Mouse (Mus musculus) thymus, adult 2 months (tissue): Measurements from ENCODE around the gene Gm45337. TPM values are rescaled to one million over a fixed set of nuclear protein-coding genes. Genes with fewer than 3 reads are reported as not detected.
"Not testable (repeated sequence)": the region's sequence is repeated elsewhere in the genome, so short reads cannot be mapped to it uniquely, and the experiment has no call there.

ENCODE experiments used
- DNase-seq: peaks from one replicate; pipeline ENCODE4 v3.0.0; 2021
- H3K27ac ChIP-seq: fragments of 200-500 bp; 2 replicates; pipeline ENCODE4 v1.5.1; 2012; ENCODE audit warnings: low read length, control low read depth; ENCODE audit not compliant: control insufficient read depth, insufficient read depth
- H3K27me3 ChIP-seq: fragments of 200-500 bp; 2 replicates; pipeline ENCODE4 v1.6.1; 2012; ENCODE audit warnings: mild to moderate bottlenecking, low read length, moderate library complexity, mixed read lengths; ENCODE audit not compliant: control insufficient read depth, insufficient read depth
- H3K36me3 ChIP-seq: fragments of 200-500 bp; 2 replicates; pipeline ENCODE4 v1.6.1; 2012; ENCODE audit warnings: mild to moderate bottlenecking, low read length, moderate library complexity; ENCODE audit not compliant: control insufficient read depth, insufficient read depth
- H3K4me1 ChIP-seq: fragments of 200-500 bp; replicated peaks from 2 replicates; pipeline ENCODE4 v1.6.1; 2012; ENCODE audit warnings: low read length; ENCODE audit not compliant: control insufficient read depth, insufficient read depth
- H3K4me3 ChIP-seq: fragments of 200-500 bp; 2 replicates; pipeline ENCODE4 v1.5.1; 2012; ENCODE audit warnings: mild to moderate bottlenecking, low read length, control low read depth, moderate library complexity; ENCODE audit not compliant: control insufficient read depth, insufficient read depth
- CTCF ChIP-seq: fragments of 200-500 bp; IDR thresholded peaks from 2 replicates; pipeline ENCODE4 v1.5.1; 2012; ENCODE audit warnings: mild to moderate bottlenecking, control low read depth, low read length, moderate library complexity, borderline replicate concordance; ENCODE audit not compliant: control insufficient read depth, poor library complexity, insufficient read depth; ENCODE audit errors: extremely low read depth
- POLR2A ChIP-seq: fragments of 200-500 bp; IDR thresholded peaks from 2 replicates; pipeline ENCODE4 v1.6.1; 2012; ENCODE audit warnings: mild to moderate bottlenecking, low read length, control low read depth, moderate library complexity; ENCODE audit not compliant: control insufficient read depth, poor library complexity, insufficient read depth; ENCODE audit errors: extremely low read depth
- WGBS: fragments of 180-500 bp; shearing (Covaris S2); methylation state at CpG from one replicate; pipeline ENCODE4 v1.1.7; 2018; 5-methylcytosine and 5-hydroxymethylcytosine counted together
- polyA plus RNA-seq: library from polyadenylated mRNA; depleted of rRNA; stranded (reverse); fragments of >200 nt; gene quantifications from 2 replicates; pipeline ENCODE4 v1.2.3, GENCODE M21; 2012; rRNA removed

Gm45337 gene
- not detected in 2 replicates for polyA plus RNA-seq

- no peak within 1 kb of the TSS for H3K27ac ChIP-seq
- H3K27me3 ChIP-seq = no peaks in the 10 kb centered on the region
- no peak for TF ChIP-seq POLR2A
- no peak within 1 kb of the TSS for H3K4me3 ChIP-seq
- 97% methylated on average over 1 of the region's 1 CpGs for WGBS
- no peaks in the 10 kb centered on the region for H3K4me1 ChIP-seq
- no peaks in the 10 kb centered on the region for H3K36me3 ChIP-seq
- DNase-seq = no peak
Measured at GRCm38 (mm10) chr7:142144507-142144906, at the start of gene Gm45337. TSS of gene Gm45337 (minus strand) at chr7:142144607.

- H3K27me3 ChIP-seq = no peaks in the 10 kb centered on the region
- H3K4me3 ChIP-seq = no peak within 1 kb of the TSS
- H3K4me1 ChIP-seq = no peaks in the 10 kb centered on the region
- DNase-seq = no peak
- TF ChIP-seq CTCF (no peak), POLR2A (no peak)
- H3K27ac ChIP-seq = no peak within 1 kb of the TSS
- H3K36me3 ChIP-seq = no peaks in the 10 kb centered on the region
- 48% methylated on average over 2 of the region's 2 CpGs for WGBS
Measured at GRCm38 (mm10) chr7:142190289-142190688, 45.9 kb upstream of the Gm45337 start, which contains the start of gene Gm10153. TSS of gene Gm10153 (minus strand) at chr7:142190389.

- Histone ChIP-seq H3K27me3 (no peaks in the 10 kb centered on the region), H3K27ac (no peak overlapping the region), H3K36me3 (no peaks in the 10 kb centered on the region), H3K4me3 (no peak overlapping the region), H3K4me1 (no peaks in the 10 kb centered on the region)
- DNase-seq = no peak
- WGBS = 79% methylated on average over 2 of the region's 2 CpGs
- TF ChIP-seq POLR2A (no peak), CTCF (no peak)
Measured at GRCm38 (mm10) chr7:142188156-142188555, 43.7 kb upstream of the Gm45337 start.

- Histone ChIP-seq H3K27ac (no peak overlapping the region), H3K4me3 (no peak overlapping the region), H3K4me1 (no peaks in the 10 kb centered on the region), H3K36me3 (no peaks in the 10 kb centered on the region), H3K27me3 (no peaks in the 10 kb centered on the region)
- no peak for TF ChIP-seq POLR2A
- no peak for TF ChIP-seq CTCF
- 43% methylated on average over 1 of the region's 1 CpGs for WGBS
- DNase-seq = no peak
Measured at GRCm38 (mm10) chr7:142181021-142181420, 36.6 kb upstream of the Gm45337 start.

DNA sequence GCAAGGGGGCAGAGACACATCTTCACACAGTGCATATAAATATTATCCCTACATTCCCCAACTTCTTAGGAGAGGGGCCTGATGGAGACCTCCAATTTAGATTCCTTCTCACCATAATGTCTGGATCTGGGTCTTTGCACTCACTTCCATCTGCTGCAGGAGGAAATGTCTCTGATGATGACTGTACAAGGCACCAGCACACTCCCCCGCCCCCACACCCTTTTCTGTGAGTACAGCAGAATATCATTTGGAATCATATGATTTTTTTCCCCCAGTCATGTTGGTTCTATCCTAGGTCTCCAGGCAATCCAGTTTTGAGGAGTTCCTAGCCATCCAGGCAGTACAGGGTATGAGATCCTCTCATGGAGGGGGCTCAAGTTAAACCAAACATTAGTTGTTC, 34.3 kb upstream of the Gm45337 start:
- TF ChIP-seq POLR2A (no peak), CTCF (no peak)
- Histone ChIP-seq H3K27me3 (no peaks in the 10 kb centered on the region), H3K4me3 (no peak overlapping the region), H3K27ac (no peak overlapping the region), H3K36me3 (no peaks in the 10 kb centered on the region), H3K4me1 (no peaks in the 10 kb centered on the region)
- no peak for DNase-seq
- WGBS = 93% methylated on average over 1 of the region's 1 CpGs

DNA sequence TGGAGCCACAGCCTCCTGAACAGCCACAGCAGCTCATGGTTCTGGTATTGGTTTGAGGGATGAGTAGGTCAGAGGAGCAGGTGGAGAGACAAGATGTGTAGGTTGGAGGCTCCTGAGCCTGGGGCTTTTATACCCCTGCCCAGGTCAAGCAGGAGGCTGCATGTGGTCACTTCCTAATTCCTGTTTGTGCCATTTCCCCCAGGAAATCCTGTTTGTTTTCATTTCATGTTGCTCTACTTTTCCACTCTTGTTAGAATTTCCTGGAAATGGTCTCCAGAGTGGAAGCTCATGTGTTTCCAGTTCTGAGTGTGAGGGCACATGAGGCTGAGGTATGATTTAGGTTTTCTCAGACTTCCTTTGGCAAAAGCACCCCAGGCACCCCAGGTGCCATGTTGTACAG, 31.5 kb upstream of the Gm45337 start, which contains the start of gene Krtap5-2:
Gene Krtap5-2, minus strand, starts transcription at position 101 of the 400 bp plus-strand sequence.
- not testable (repeated sequence) for H3K27ac ChIP-seq, H3K36me3 ChIP-seq, H3K4me3 ChIP-seq, H3K27me3 ChIP-seq, DNase-seq, H3K4me1 ChIP-seq

- Histone ChIP-seq H3K27me3 (no peaks in the 10 kb centered on the region), H3K4me3 (no peak overlapping the region), H3K27ac (no peak overlapping the region), H3K4me1 (no peaks in the 10 kb centered on the region), H3K36me3 (no peaks in the 10 kb centered on the region)
- 52% methylated on average over 3 of the region's 3 CpGs for WGBS
- no peak for DNase-seq
- TF ChIP-seq POLR2A (no peak), CTCF (no peak)
Measured at GRCm38 (mm10) chr7:142169836-142170235, 25.4 kb upstream of the Gm45337 start.

DNA sequence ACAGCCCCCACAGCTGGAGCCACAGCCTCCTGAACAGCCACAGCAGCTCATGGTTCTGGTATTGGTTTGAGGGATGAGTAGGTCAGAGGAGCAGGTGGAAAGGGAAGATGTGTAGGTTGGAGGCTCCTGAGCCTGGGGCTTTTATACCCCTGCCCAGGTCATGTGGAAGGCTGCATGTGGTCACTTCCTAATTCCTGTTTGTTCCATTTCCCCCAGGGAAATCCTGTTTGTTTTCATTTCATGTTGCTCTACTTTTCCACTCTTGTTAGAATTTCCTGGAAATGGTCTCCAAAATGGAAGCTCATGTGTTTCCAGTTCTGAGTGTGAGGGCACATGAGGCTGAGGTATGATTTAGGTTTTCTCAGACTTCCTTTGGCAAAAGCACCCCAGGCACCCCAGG, 21.2 kb upstream of the Gm45337 start, which contains the start of gene Gm4553:
Gene Gm4553, minus strand, starts transcription at position 101 of the 400 bp plus-strand sequence.
- DNase-seq, H3K27ac ChIP-seq, H3K36me3 ChIP-seq, H3K4me1 ChIP-seq, H3K4me3 ChIP-seq, H3K27me3 ChIP-seq: not testable (repeated sequence)
